Mouse (Mus musculus) urinary bladder, adult 18-20 months (tissue): ENCODE results near the gene Med1.
"Not testable (repeated sequence)": the region's sequence is repeated elsewhere in the genome, so short reads cannot be mapped to it uniquely, and the experiment has no call there.

Experiments used
- DNase-seq, 2 experiments: peaks; one replicate each; pipeline ENCODE4 v3.0.0; 2022; ENCODE audit warnings: low spot score in 2 of 2, mixed read lengths in 2 of 2

Med1 gene

GRCm38 (mm10) chr11:98192901-98193805, at the start of gene Med1:
Gene Med1 (minus strand): TSS chr11:98193293.
- peak; percentile 78 to 88 for DNase-seq

DNA sequence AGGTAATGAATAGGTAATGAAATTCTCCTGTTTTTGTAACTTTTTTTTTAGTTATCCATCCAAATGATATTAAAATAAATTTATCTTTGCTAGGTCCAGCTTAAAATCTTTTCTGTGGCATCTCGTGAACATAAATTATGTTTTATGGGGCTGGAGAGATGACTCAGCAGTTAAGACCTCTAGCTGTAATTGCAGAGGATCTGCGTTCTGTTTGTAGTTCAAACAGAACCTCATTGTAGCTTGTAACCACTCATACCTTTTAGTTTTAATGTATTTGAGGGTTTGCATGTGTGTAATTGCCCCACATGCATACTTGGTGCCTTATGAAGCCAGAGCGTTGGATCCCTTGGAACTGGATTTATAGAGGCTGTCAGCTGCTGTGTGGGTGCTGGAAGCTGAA, 45.9 kb upstream of the Med1 start:
- no peak for DNase-seq

GRCm38 (mm10) chr11:98238416-98238815, 45.3 kb upstream of the Med1 start:
- DNase-seq: no peak

DNA sequence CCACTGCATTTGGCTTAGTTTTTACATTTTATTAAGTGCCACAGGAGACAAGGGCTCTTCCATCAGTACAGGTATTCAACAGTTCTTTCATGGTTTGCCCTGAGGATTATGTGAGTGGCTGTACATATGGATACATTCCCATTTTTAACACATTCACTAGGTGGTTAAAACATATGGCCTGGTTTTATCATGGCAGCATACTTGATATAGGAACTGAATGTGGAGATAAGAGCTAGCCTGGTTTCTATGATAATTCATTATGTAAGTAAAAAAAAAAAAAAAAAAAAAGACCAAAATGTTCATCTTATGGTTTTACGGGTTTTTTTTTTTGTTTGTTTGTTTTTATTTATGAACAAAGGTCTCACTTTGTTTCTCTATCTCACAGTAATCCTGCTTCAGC, 33.3 kb upstream of the Med1 start:
- no peak for DNase-seq

DNA sequence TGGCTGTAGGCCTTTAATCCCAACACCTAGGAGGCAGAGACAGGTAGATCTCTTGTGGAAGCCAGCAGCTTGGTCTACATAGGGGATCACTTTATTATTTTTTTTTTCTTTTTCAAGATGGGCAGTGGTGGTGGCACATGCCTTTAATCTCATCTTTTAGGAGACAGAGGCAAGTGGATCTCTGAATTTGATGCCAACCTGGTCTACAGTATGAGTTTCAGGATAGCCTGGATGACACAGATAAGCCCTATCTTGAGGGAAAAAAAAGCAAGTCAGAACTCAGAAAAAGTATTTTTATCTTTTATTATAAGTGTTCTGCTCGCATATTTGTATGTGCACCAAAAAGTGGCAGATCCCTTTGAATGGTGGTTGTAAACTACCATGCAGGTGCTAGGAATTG, 20.2 kb upstream of the Med1 start:
- no peak for DNase-seq

DNA sequence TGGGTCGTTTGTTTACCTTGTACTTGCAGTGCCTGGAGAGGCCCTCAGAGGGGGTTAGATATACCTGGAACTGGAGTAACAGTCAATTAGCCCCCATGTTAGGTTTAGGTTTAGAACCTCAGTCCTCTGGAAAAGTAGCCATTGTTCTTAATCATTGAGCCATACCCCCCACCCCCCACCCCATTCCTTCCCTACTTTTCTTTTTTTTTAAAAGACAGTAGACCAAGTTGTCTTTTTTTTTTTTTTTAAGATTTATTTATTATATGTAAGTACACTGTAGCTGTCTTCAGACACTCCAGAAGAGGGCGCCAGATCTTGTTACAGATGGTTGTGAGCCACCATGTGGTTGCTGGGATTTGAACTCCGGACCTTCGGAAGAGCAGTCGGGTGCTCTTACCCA, 16.6 kb upstream of the Med1 start:
- not testable (repeated sequence) for DNase-seq

DNA sequence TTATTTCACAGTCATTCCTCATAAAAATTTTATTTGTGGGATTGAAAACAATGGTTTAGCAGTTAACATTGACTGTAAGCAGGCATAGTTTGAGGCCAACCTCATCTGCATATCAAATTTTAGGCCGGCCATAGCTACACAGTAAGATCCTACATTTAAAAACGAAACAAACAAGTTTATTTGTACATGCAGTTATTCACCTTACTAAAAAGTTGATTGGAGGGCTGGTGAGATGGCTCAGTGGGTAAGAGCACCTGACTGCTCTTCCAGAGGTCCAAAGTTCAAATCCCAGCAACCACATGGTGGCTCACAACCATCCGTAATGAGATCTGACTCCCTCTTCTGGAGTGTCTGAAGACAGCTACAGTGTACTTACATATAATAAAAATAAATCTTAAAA, 13.2 kb upstream of the Med1 start:
- not testable (repeated sequence) for DNase-seq

DNA sequence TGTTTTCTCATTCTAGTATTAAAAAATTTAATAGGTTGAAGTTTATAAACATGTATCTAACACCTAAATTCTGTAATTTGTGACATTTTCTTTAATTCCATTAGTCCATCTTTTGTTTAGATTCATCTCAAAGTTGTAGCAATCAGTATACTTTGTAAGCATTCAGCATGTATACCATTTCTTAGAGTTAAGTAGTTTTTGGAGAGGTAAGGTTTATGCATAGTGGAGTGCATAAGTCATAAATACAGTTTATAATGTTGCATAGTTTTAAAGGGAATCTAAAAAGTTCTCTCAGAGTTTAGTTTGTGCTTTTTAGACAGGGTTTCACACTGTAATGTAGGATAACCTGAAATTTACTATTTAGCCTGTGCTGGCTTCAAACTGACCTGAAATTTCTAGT, 12.4 kb upstream of the Med1 start:
- no peak for DNase-seq

- DNase-seq: peak in 1 of 2 experiments; percentile 22
Observed at GRCm38 (mm10) chr11:98203931-98204421, 10.9 kb upstream of the Med1 start.

DNA sequence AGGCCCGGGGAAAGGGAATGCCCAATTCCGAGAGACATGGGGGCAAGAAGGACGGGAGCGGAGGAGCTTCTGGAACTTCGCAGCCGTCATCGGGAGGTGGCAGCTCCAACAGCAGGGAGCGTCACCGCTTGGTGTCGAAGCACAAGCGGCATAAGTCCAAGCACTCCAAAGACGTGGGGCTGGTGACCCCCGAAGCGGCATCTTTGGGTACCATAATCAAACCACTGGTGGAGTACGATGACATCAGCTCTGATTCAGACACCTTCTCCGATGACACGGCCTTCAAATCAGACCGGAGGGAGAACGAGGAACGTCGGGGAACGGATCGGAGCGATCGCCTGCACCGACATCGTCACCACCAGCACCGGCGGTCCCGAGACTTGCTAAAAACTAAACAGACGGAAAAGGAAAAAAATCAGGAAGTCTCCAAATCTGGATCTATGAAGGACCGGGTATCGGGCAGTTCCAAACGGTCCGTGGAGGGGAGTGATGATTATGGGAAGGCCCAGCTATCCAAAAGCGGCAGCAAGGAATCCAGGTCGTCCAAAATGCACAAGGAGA, 10.3 kb upstream of the Med1 start:
- peak in 1 of 2 experiments; percentile 58 for DNase-seq

- DNase-seq: peak; percentile 84 to 95
Observed at GRCm38 (mm10) chr11:98202641-98203350, 9.7 kb upstream of the Med1 start, which contains the start of gene Cdk12. Gene Cdk12 (plus strand): TSS chr11:98203059.

GRCm38 (mm10) chr11:98201791-98202640, 8.9 kb upstream of the Med1 start:
- peak; percentile 16 to 37 for DNase-seq

DNA sequence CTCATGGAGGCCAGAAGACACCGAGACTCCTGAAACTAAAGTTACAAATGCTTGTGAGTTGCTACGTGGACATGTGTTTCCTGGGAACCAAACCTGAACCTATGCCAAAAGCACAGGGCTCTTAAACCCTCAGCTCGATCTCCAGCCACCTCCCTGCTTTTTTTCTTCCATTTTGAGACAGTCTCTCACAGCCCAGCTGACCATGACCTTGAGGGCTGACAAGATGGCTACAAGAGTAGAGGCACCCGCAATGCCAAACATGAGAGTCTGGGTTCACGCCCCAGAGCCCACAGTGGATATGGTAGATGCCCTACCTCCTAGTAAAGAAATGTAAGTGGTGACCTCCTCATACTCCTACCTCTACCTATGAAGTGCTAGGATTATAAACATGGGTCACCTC, 2.3 kb downstream of the Med1 start:
- DNase-seq: no peak

- no peak for DNase-seq
Observed at GRCm38 (mm10) chr11:98187640-98188395, 5.3 kb downstream of the Med1 start.

DNA sequence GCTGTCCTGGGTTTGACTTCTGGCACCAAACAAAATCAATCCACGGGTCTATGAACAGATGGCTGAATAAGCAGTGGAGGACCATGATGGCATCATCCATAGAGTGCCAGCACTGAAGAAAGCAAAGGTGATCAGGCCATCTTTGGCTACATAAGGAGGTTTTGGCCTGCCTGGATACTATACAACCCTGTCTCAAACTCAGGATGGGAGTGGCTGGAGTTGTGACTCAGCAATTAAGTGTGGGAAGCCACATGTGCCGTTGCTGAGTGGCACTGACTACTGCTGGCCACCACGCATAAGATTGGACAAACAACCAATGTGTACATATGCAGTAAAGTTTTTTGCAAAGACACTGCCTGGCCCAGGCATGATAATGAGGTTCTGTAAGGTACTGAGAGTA, 10.9 kb downstream of the Med1 start:
- not testable (repeated sequence) for DNase-seq

- DNase-seq: no peak
Observed at GRCm38 (mm10) chr11:98168400-98168799, 24.7 kb downstream of the Med1 start.

GRCm38 (mm10) chr11:98155094-98155493, 38.0 kb downstream of the Med1 start:
- no peak for DNase-seq

- no peak for DNase-seq
Observed at GRCm38 (mm10) chr11:98150625-98151156, 42.4 kb downstream of the Med1 start.

DNA sequence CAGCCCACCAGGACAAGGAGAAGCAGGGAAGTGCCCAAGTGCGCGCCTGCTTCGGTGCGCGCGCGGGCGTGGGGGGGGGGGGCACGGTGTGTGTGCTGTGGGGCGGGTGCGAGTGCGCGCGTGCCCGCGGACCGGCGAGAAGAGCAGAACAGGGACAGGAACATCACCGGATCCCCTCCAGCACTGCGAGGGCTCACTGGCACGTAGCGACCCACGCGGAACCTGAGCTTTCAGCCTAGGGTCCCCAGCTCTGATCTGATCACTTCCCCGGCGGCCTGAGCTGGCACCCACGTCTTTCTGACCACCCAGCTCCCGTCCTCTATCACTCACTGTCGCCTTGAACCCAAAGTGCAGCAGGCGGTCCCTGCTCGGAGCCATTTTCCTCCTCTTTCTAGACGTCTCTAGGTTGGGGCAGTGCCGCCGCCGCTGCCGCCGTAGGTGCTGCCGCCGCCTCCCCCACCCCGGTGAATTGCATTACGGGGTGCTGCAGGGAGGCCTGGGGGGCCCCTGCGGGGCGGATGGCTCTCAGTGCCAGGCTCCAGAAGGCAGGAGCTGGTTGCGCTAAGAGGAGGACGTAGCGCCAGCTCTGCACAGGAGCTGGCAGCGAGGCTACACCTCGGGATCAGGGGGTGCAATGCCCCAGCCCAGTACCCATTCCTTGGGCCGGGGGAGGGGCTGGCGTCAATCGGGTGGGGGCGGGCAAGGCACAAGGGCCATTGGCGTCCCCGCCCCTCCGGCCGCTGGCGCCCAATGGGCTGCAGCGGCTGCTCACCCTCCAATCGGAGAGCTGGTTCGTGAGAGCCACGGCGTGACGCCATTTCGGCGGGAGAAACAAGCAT, 43.1 kb downstream of the Med1 start, which contains the start of gene Fbxl20:
TSS of gene Fbxl20 (minus strand) at position 618 of the 839 bp plus-strand sequence.
- peak; percentile 74 to 83 for DNase-seq
